Mouse (Mus musculus): ENCODE data around the gene Cog7.

- TF ChIP-seq POLR2A (IDR thresholded peaks at IDR 0.05; ENCODE audit: low read depth, low read length) (no peak), CTCF (IDR thresholded peaks at IDR 0.05; ENCODE audit: borderline replicate concordance, insufficient read depth, low read length) (no peak)
Measured at GRCm38 (mm10) chr7:121845964-121846363, 135.5 kb downstream of the Cog7 start.
